Mouse (Mus musculus): Measurements from ENCODE around the gene Mpzl3. TPM values are rescaled to one million over a fixed set of nuclear protein-coding genes. Genes with fewer than 3 reads are reported as not detected.

The Mpzl3 gene
- polyA plus RNA-seq, 1 experiment from 2014 or later: 2.2 TPM

GRCm38 (mm10) chr9:45039499-45039898 lies 15.5 kb upstream of the Mpzl3 start, which contains the start of gene Mpzl2:
Mpzl2 (plus strand) TSS chr9:45039799.
- no peak for ATAC-seq (replicated peaks; ENCODE audit: low FRiP score)
- no peak within 1 kb of the TSS for H3K4me2 ChIP-seq (ENCODE audit: low read depth, low read length, severe bottlenecking)

GRCm38 (mm10) chr9:45040066-45040845 lies 14.7 kb upstream of the Mpzl3 start:
- H3K36me3 ChIP-seq (ENCODE audit: control insufficient read depth, insufficient read depth, low read length): no peaks in the 10 kb centered on the region
- H3K9me3 ChIP-seq (ENCODE audit: control insufficient read depth, low read length): no peaks in the 10 kb centered on the region
- H3K27me3 ChIP-seq (ENCODE audit: control insufficient read depth, insufficient read depth, low read length): peaks cover 37% of the 10 kb centered on the region
- DNase-seq (ENCODE audit: low spot score) (no peak), ATAC-seq (replicated peaks; ENCODE audit: low FRiP score) (no peak)
- 17% methylated on average over 14 of the region's 14 CpGs for WGBS
- no peaks in the 10 kb centered on the region for H3K4me1 ChIP-seq (replicated peaks; ENCODE audit: control insufficient read depth, insufficient read depth, low read length)
- no peak overlapping the region for H3K9ac ChIP-seq (ENCODE audit: low read length)
- H3K4me3 ChIP-seq (ENCODE audit: low read depth, low read length): no peak overlapping the region
- no peak overlapping the region for H3K4me2 ChIP-seq (ENCODE audit: low read depth, low read length, severe bottlenecking)
- H3K27ac ChIP-seq (ENCODE audit: low read depth, low read length): no peak overlapping the region

More at GRCm38 (mm10) chr9:45039499-45039898, 15.5 kb upstream of the Mpzl3 start, which contains the start of gene Mpzl2:
- Histone ChIP-seq H3K4me1 (replicated peaks; ENCODE audit: control insufficient read depth, insufficient read depth, low read length) (no peaks in the 10 kb centered on the region), H3K9me3 (ENCODE audit: control insufficient read depth, low read length) (no peaks in the 10 kb centered on the region), H3K27ac (ENCODE audit: low read depth, low read length) (no peak within 1 kb of the TSS), H3K4me3 (ENCODE audit: low read depth, low read length) (no peak within 1 kb of the TSS), H3K9ac (ENCODE audit: low read length) (no peak within 1 kb of the TSS), H3K36me3 (ENCODE audit: control insufficient read depth, insufficient read depth, low read length) (no peaks in the 10 kb centered on the region), H3K27me3 (ENCODE audit: control insufficient read depth, insufficient read depth, low read length) (peaks cover 37% of the 10 kb centered on the region)
- no peak for DNase-seq (ENCODE audit: low spot score)
- WGBS: 72% methylated on average over 5 of the region's 5 CpGs

- H3K27me3 ChIP-seq (ENCODE audit: control insufficient read depth, insufficient read depth, low read length): peaks cover 37% of the 10 kb centered on the region
Measured at GRCm38 (mm10) chr9:45041131-45041838, 13.7 kb upstream of the Mpzl3 start.

GRCm38 (mm10) chr9:45042056-45042720 lies 12.8 kb upstream of the Mpzl3 start:
- Histone ChIP-seq H3K4me3 (ENCODE audit: low read depth, low read length) (peak overlapping the region; percentile 1; the same call in 1 of the 2 replicates), H3K27ac (ENCODE audit: low read depth, low read length) (no peak overlapping the region)
- no peak for ATAC-seq (replicated peaks; ENCODE audit: low FRiP score)

More at GRCm38 (mm10) chr9:45041131-45041838, 13.7 kb upstream of the Mpzl3 start:
- WGBS: 34% methylated on average over 17 of the region's 17 CpGs
- Histone ChIP-seq H3K9ac (ENCODE audit: low read length) (no peak overlapping the region), H3K27ac (ENCODE audit: low read depth, low read length) (no peak overlapping the region), H3K4me2 (ENCODE audit: low read depth, low read length, severe bottlenecking) (no peak overlapping the region), H3K36me3 (ENCODE audit: control insufficient read depth, insufficient read depth, low read length) (no peaks in the 10 kb centered on the region), H3K4me3 (ENCODE audit: low read depth, low read length) (no peak overlapping the region), H3K4me1 (replicated peaks; ENCODE audit: control insufficient read depth, insufficient read depth, low read length) (no peaks in the 10 kb centered on the region), H3K9me3 (ENCODE audit: control insufficient read depth, low read length) (no peaks in the 10 kb centered on the region)
- DNase-seq (ENCODE audit: low spot score) (no peak), ATAC-seq (replicated peaks; ENCODE audit: low FRiP score) (no peak)

GRCm38 (mm10) chr9:45042947-45043346 lies 12.0 kb upstream of the Mpzl3 start:
- Histone ChIP-seq H3K36me3 (ENCODE audit: control insufficient read depth, insufficient read depth, low read length) (no peaks in the 10 kb centered on the region), H3K27ac (ENCODE audit: low read depth, low read length) (no peak overlapping the region), H3K4me3 (ENCODE audit: low read depth, low read length) (peak overlapping the region; percentile 1; the same call in 1 of the 2 replicates), H3K4me1 (replicated peaks; ENCODE audit: control insufficient read depth, insufficient read depth, low read length) (no peaks in the 10 kb centered on the region), H3K27me3 (ENCODE audit: control insufficient read depth, insufficient read depth, low read length) (peaks cover 37% of the 10 kb centered on the region), H3K9ac (ENCODE audit: low read length) (no peak overlapping the region), H3K9me3 (ENCODE audit: control insufficient read depth, low read length) (no peaks in the 10 kb centered on the region), H3K4me2 (ENCODE audit: low read depth, low read length, severe bottlenecking) (peak overlapping the region; percentile 31; the same call in 1 of the 2 replicates)
- DNase-seq (ENCODE audit: low spot score) (no peak), ATAC-seq (replicated peaks; ENCODE audit: low FRiP score) (no peak)
- WGBS: under 1% methylated on average over 10 of the region's 10 CpGs

More at GRCm38 (mm10) chr9:45042056-45042720, 12.8 kb upstream of the Mpzl3 start:
- DNase-seq (ENCODE audit: low spot score): peak; percentile 51
- peak overlapping the region; percentile 31; the same call in 1 of the 2 replicates for H3K4me2 ChIP-seq (ENCODE audit: low read depth, low read length, severe bottlenecking)
- H3K9ac ChIP-seq (ENCODE audit: low read length): no peak overlapping the region
- H3K36me3 ChIP-seq (ENCODE audit: control insufficient read depth, insufficient read depth, low read length): no peaks in the 10 kb centered on the region
- 3% methylated on average over 20 of the region's 20 CpGs for WGBS
- peaks cover 37% of the 10 kb centered on the region for H3K27me3 ChIP-seq (ENCODE audit: control insufficient read depth, insufficient read depth, low read length)
- H3K9me3 ChIP-seq (ENCODE audit: control insufficient read depth, low read length): no peaks in the 10 kb centered on the region
- H3K4me1 ChIP-seq (replicated peaks; ENCODE audit: control insufficient read depth, insufficient read depth, low read length): no peaks in the 10 kb centered on the region

GRCm38 (mm10) chr9:45046973-45047372 lies 8.0 kb upstream of the Mpzl3 start:
- WGBS: 90% methylated on average over 16 of the region's 16 CpGs
- H3K9me3 ChIP-seq (ENCODE audit: control insufficient read depth, low read length): no peaks in the 10 kb centered on the region
- no peak for ATAC-seq (replicated peaks; ENCODE audit: low FRiP score)
- H3K36me3 ChIP-seq (ENCODE audit: control insufficient read depth, insufficient read depth, low read length): no peaks in the 10 kb centered on the region
- peaks cover 16% of the 10 kb centered on the region for H3K27me3 ChIP-seq (ENCODE audit: control insufficient read depth, insufficient read depth, low read length)
- H3K4me2 ChIP-seq (ENCODE audit: low read depth, low read length, severe bottlenecking): no peak overlapping the region
- H3K27ac ChIP-seq (ENCODE audit: low read depth, low read length): no peak overlapping the region
- no peak for DNase-seq (ENCODE audit: low spot score)
- H3K4me1 ChIP-seq (replicated peaks; ENCODE audit: control insufficient read depth, insufficient read depth, low read length): no peaks in the 10 kb centered on the region
- no peak overlapping the region for H3K4me3 ChIP-seq (ENCODE audit: low read depth, low read length)
- no peak overlapping the region for H3K9ac ChIP-seq (ENCODE audit: low read length)

GRCm38 (mm10) chr9:45048511-45048910 lies 6.5 kb upstream of the Mpzl3 start:
- no peak for ATAC-seq (replicated peaks; ENCODE audit: low FRiP score)
- H3K4me1 ChIP-seq (replicated peaks; ENCODE audit: control insufficient read depth, insufficient read depth, low read length): no peaks in the 10 kb centered on the region
- H3K27ac ChIP-seq (ENCODE audit: low read depth, low read length): no peak overlapping the region
- H3K4me3 ChIP-seq (ENCODE audit: low read depth, low read length): no peak overlapping the region
- H3K4me2 ChIP-seq (ENCODE audit: low read depth, low read length, severe bottlenecking): no peak overlapping the region
- H3K9ac ChIP-seq (ENCODE audit: low read length): no peak overlapping the region
- H3K27me3 ChIP-seq (ENCODE audit: control insufficient read depth, insufficient read depth, low read length): peaks cover 3% of the 10 kb centered on the region; the same call in 1 of the 2 replicates
- H3K9me3 ChIP-seq (ENCODE audit: control insufficient read depth, low read length): no peaks in the 10 kb centered on the region
- H3K36me3 ChIP-seq (ENCODE audit: control insufficient read depth, insufficient read depth, low read length): no peaks in the 10 kb centered on the region
- WGBS: 31% methylated on average over 4 of the region's 4 CpGs
- no peak for DNase-seq (ENCODE audit: low spot score)

GRCm38 (mm10) chr9:45049731-45050130 lies 5.3 kb upstream of the Mpzl3 start:
- no peaks in the 10 kb centered on the region for H3K27me3 ChIP-seq (ENCODE audit: control insufficient read depth, insufficient read depth, low read length)
- no peak overlapping the region for H3K27ac ChIP-seq (ENCODE audit: low read depth, low read length)
- no peaks in the 10 kb centered on the region for H3K9me3 ChIP-seq (ENCODE audit: control insufficient read depth, low read length)
- H3K36me3 ChIP-seq (ENCODE audit: control insufficient read depth, insufficient read depth, low read length): no peaks in the 10 kb centered on the region
- H3K4me3 ChIP-seq (ENCODE audit: low read depth, low read length): no peak overlapping the region
- H3K9ac ChIP-seq (ENCODE audit: low read length): no peak overlapping the region
- WGBS: 86% methylated on average over 1 of the region's 1 CpGs
- H3K4me1 ChIP-seq (replicated peaks; ENCODE audit: control insufficient read depth, insufficient read depth, low read length): no peaks in the 10 kb centered on the region
- no peak overlapping the region for H3K4me2 ChIP-seq (ENCODE audit: low read depth, low read length, severe bottlenecking)
- no peak for DNase-seq (ENCODE audit: low spot score)
- no peak for ATAC-seq (replicated peaks; ENCODE audit: low FRiP score)

Measured in forebrain, embryonic 11.5 days (tissue).